Mouse (Mus musculus) left cerebral cortex, adult 2 months (tissue): ENCODE results near the gene Mboat2. TPM values are rescaled to one million over a fixed set of nuclear protein-coding genes. Genes with fewer than 3 reads are reported as not detected.

Experiments used
- DNase-seq, 2 experiments: peaks; one replicate each; pipeline ENCODE4 v3.0.0; 2021 to 2022; ENCODE audit warnings: low spot score in 2 of 2, mixed read lengths in 1 of 2; ENCODE audit errors: extremely low spot score in 1 of 2
- H3K27ac ChIP-seq: fragments of 200-600 bp; 2 replicates; pipeline ENCODE4 v1.8.1; 2022
- H3K4me3 ChIP-seq: fragments of 200-600 bp; 2 replicates; pipeline ENCODE4 v1.8.1; 2022
- CTCF ChIP-seq: fragments of 200-600 bp; IDR thresholded peaks from 2 replicates; pipeline ENCODE4 v1.8.1; 2022; ENCODE audit warnings: antibody characterized with exemption, mild to moderate bottlenecking, moderate library complexity
- intact Hi-C: fragments of 180-260 bp; cut with DNase I; formaldehyde crosslinking; loops from one replicate; pipeline ENCODE4 v1.15.1; 2025
- total RNA-seq, 2 experiments: library from RNA; stranded (reverse); gene quantifications; 2 replicates each; pipeline ENCODE4 v1.2.3; 2021

The Mboat2 gene
- total RNA-seq, 2 experiments from 2014 or later: 78.7 to 85.3 TPM

DNA sequence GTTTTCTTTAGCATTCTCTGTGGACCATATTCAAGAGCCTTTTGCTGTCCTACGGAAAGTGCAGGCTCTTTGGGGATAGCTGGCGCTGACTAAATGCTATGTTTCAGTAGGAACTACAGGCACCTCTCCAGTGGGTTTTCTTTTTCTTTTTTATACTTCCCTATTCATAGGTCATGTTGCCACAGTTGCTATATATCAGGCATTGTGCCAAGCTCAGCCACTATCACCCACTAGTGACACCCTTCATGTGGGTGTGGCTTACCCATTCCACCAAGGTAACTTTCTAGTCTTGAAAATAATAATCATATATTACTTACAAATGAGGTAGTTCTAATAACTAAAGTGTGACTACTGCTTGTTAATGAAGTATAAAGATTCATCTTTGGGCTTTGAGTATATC, 59.5 kb downstream of the Mboat2 start:
- Histone ChIP-seq H3K4me3 (no peak overlapping the region), H3K27ac (no peak overlapping the region)
- intact Hi-C loops: no loop called here

DNA sequence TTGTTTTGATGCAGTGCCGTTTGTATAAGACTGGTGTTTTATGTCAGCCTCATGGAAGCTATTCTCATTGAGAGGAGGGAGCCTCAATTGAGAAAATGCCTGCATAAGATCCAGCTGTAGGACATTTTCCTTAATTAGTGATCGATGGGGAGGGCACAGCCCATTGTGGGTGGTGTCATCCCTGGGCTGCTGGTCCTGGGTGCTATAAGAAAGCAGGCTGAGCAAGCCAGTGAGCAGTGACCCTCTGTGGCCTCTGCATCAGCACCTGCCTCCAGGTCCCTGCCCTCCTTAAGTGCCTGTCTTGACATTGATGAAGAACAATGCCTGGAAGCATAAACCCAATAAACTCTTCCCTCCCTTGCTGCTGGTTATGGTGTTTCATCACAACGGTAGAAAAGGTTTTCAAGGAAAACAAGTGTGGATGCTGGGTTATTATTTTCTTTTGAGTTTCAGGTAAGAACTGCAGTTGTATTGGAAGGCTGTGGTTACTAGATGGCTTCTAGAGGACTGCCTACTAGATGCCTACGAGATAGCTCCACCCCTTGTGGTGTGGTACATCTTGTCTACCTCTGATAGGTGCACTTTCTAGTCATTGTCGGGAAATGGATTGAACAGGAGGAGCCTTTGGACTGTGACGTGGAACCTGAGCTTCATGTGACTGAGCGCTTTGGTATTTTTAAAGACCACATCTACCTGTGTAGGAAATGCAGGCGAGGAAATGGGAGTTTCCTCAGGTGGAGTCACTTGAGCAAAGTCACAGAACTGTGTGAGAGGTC, 60.2 kb downstream of the Mboat2 start:
- Histone ChIP-seq H3K4me3 (no peak overlapping the region), H3K27ac (no peak overlapping the region)
- DNase-seq: no peak
- intact Hi-C loops: no loop called here
- no peak for TF ChIP-seq CTCF

More for the DNA sequence above, 59.5 kb downstream of the Mboat2 start:
- DNase-seq: no peak
- TF ChIP-seq CTCF: no peak

DNA sequence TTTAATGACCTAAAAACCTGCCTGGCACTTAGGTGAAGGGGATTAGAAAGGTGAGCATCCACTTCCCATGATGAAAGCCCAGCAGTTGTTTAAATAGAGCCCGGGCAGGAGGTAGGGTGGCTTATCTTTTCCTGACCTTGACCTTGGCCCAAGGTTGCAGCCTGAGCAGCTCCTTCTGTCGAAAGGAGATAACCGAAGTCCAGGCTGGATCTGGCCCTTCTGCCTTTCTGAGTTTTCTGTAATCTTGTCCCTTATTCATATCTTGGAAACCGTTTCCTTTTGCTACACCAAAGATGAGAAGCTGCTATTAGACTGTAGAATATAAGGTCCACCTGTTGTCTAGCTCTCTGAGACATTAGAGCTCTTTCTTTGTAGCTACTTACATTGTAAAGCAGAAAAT, 61.9 kb downstream of the Mboat2 start:
- no peak for TF ChIP-seq CTCF
- intact Hi-C loops: no loop called here
- H3K27ac ChIP-seq: no peak overlapping the region
- H3K4me3 ChIP-seq: no peak overlapping the region
- DNase-seq: no peak

DNA sequence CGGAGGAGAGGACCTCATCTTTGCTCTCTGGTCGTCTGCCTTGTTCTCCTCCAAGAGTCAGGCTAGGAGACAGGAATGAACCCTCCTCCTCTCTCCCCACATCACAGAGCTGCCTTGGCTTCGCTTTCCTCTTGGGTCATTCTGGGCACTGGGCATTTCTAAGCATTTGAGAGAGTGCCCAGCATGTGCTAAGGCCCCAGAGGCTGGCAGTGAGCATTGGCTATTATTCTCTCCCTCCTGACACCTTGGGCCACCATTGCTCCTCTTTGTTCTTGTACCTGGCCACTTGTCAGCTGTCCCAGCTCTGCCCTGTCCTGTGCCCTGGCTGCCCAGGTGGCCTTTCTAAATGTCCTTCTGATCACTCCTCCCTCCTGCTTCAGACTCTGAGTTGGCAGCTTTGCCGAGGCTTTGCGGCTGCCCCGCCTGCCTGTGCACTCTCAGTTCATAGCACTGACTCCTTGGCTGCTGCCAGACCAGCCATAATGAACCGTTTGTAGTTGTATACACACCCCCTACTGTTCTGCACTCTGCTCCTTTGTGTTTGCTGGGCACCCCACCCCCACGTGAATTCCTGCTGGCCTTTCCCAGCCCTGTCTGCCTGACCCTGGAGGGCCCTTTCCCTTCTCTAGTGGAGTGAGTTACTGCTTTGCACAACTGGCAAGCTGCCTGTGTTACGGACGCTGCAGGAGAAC, 63.2 kb downstream of the Mboat2 start:
- DNase-seq: peak; percentile 22 to 47
- Histone ChIP-seq H3K4me3 (no peak overlapping the region), H3K27ac (peak overlapping the region; percentile 41; the same call in 1 of the 2 replicates)
- no peak for TF ChIP-seq CTCF
- intact Hi-C loops: no loop called here

DNA sequence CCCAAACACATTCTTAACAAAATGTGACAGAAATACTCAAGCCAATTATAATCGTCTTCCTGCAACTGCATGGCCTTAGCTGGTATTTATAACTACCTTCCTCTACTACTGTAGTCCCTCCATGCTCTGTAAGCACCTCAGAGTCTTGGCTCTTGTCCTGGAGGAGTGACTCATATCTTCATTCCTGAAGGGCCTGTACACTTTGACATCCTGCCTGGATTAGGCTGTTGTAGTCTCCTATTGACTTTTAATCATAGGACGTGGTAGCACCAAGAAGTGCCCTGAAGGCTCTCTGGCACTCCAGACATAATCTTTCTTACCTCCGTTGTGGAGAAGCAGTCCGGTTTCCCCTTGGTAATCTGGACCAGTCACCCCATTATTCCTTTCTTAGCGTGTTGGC, 64.7 kb downstream of the Mboat2 start:
- TF ChIP-seq CTCF: no peak
- no peak overlapping the region for H3K4me3 ChIP-seq
- DNase-seq: no peak
- intact Hi-C loops: no loop called here
- no peak overlapping the region for H3K27ac ChIP-seq

DNA sequence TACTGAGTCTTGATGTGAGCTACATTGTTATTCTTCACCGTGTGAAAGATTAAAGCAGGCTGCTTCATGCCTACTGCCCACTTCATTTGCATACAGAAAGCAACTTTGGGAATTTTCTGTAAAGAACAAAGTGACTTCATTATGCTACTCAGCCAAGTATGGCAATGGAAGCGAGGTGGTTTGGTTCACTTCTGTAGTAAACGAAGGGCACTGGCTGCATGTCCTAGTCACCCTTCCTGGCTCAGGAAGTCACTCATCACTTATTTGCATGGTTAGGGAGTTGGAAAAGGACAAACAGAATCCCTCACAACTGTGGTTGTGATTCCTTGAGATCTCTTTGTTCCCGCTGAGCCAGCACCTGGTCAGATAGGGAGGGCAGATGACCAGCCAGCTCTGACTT, 66.7 kb downstream of the Mboat2 start:
- no peak for TF ChIP-seq CTCF
- Histone ChIP-seq H3K4me3 (no peak overlapping the region), H3K27ac (no peak overlapping the region)
- intact Hi-C loops: no loop called here
- no peak for DNase-seq

DNA sequence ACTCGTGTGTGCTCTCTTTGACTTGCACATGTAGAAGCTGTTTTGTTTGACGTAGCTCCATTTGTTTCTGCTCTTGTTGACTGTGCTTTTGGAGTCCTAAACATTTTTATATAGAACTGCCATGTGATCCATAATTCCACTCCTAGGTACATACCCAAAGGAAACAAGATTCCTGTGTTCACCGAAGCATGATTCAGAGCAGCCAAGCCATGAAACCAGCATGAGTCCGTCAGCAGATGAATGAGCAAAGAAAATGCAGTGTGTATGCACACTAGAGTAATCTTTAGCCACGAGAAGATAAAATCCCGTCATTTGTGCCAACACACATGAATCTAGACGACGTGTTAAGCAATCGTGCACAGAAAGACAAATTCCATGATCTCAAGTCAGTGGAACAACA, 67.5 kb downstream of the Mboat2 start:
- no peak for TF ChIP-seq CTCF
- Histone ChIP-seq H3K27ac (no peak overlapping the region), H3K4me3 (no peak overlapping the region)
- DNase-seq: no peak
- intact Hi-C loops: no loop called here

DNA sequence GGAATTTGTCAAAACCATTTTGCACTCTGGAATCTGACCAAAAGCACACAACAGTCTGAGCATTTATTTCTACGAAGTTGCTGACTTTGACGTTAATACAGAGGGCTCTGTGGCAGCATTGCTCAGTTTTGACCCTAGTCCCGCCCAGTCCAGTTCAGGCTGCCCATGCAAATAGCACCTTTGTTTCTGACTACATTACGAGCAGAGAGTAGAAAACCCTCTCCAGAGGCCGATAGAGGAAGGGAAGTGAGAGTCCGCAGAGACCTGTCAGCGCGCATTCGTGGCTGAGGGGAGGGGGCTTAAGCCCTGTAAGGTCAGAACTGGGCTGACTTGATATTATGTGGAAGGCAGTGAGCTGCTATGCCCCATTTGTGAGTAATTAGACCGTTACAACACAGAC, 69.0 kb downstream of the Mboat2 start:
- H3K27ac ChIP-seq: no peak overlapping the region
- intact Hi-C loops: no loop called here
- DNase-seq: no peak
- H3K4me3 ChIP-seq: no peak overlapping the region
- TF ChIP-seq CTCF: no peak

DNA sequence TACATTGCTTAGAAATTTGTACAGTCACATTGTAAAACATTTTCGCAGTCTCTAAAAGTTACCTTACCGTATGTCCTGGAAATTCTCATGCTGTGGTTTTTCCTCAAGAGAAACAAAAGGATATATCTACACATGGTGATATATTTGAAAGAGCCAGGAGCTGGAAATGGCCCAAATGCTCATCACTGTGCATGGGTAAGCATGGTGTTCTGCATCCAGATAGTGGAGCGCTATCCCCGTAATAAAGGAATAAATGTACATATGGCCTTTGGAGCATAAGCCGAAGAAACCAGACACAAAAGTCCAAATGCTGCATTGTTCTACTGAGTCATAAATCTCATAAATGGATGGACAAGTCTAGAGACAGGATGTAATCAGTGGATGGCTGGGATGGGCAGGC, 72.1 kb downstream of the Mboat2 start:
- intact Hi-C loops: no loop called here
- TF ChIP-seq CTCF: no peak
- no peak for DNase-seq
- no peak overlapping the region for H3K27ac ChIP-seq
- H3K4me3 ChIP-seq: no peak overlapping the region

DNA sequence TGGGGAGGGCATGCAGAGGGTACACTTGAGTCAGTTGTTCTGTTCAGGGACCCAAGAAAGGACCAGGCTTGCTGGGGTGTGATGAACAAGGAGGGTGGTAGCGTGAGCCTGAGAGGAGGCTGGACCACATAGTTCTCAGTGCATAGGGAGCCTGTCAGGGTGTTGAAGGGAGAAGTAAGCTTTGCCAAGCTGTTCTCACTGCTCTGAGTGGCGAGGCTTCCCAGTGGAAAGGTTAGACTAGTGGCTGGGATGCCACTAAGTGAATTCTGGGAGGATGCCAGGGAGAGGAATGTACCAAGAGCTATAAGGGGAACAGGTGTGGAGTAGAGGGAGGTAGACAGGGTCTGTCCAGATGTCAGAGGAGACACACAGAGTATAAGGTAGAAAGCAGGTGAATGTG, 77.2 kb downstream of the Mboat2 start:
- TF ChIP-seq CTCF: no peak
- intact Hi-C loops: no loop called here
- H3K27ac ChIP-seq: no peak overlapping the region
- no peak for DNase-seq
- no peak overlapping the region for H3K4me3 ChIP-seq

DNA sequence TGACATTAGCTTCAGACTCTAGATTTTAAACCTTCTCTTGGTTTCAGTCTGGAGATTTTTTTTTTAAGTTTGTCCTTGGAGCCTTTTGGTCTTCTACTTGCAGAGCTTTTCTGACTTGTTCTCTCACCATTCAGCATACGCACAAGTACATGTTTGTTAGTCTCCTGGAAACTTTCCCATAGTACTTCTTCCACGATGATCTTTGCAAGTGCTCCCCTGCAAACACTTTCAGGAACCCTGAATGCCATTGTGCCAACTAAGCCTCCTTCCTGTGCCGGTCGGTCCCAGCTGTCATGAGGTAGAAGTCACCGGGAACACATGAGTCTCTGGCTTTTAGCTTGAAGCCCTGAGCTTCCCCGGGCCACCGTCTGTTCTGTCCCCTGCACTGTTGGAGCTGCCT, 79.0 kb downstream of the Mboat2 start:
- no peak for TF ChIP-seq CTCF
- intact Hi-C loops: no loop called here
- no peak overlapping the region for H3K4me3 ChIP-seq
- DNase-seq: no peak
- H3K27ac ChIP-seq: no peak overlapping the region

DNA sequence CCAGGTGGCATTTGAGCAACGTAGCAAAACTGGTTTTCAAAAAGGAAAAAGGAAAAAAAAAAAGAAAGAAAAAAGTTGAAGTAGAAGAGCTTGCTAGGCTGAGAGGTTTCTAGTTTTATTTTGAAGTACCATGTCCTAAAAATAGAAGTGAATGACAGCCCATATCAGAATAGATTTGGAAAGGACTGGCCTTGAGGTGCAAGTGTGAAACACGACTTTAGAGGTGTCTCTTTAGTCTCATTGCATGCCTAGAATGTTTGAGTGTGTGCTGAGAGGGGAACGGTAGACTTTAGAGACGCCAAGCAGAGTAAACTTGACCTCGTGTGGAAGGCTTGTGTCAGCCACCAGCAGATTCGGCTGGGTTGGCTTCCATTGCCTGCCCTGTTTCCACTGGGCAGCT, 81.5 kb downstream of the Mboat2 start:
- no peak for TF ChIP-seq CTCF
- DNase-seq: no peak
- intact Hi-C loops: no loop called here
- Histone ChIP-seq H3K27ac (no peak overlapping the region), H3K4me3 (no peak overlapping the region)

DNA sequence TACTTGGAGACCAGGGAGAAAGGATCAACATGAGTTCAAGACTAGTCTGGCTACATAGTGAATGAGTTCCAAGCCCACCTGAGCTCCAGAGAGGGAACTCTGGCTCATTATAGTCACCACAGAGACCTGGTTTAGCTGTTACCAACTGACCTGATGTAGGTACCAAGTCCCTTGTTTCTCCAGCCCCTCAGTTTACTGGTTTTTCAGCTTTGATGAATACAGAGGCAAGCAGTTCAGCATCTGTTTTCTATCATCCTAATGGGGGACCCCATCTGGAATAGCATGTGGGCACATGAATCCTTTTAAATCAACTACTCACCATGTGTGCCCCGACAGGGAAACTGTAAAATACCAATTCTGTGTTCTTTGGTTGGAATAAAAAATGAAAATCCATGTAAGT, 82.2 kb downstream of the Mboat2 start:
- no peak for TF ChIP-seq CTCF
- Histone ChIP-seq H3K4me3 (no peak overlapping the region), H3K27ac (no peak overlapping the region)
- intact Hi-C loops: no loop called here
- no peak for DNase-seq
